Mouse (Mus musculus): ENCODE measurements at regions not wholly inside any gene's neighbourhood (a gene's known extent, or its start where the extent isn't known, plus 50 kb on each side); places are given as distances from the start of the nearest gene placed in this dataset.

DNA sequence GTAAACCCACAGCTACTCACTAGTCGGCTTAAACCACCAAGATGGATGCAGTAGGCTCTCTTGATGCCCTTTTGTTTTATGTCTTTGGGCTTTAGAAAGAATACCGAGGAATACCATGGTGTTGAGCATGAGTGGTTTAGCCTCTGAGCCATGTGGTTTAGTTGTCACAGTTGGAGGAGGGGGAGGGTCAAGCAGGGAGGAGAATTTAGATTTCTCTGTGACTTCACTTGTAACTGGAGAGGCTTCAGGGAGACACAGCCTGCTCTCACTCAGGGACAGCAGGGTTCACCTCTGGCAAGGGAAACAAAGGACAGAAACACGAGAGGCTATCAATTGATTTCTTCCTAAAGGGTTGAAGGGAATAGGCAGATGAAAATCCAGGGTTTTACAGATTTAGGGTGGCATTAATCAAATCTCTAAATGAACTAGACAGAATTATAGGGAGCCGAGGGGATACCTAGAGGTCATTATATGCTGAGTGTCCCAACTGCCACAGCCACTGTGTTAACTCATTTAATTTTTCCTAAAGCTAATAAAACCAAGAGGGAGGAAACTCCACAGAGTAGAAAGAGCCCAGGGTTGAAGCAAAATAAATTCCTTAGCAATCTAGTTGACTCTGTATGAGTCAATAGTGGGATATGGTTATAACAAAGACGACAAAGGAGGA lies 2113.7 kb upstream of the 5930422O12Rik start:
- no peak for ATAC-seq (ENCODE audit: insufficient number of reproducible peaks, insufficient read depth, low FRiP score, low read depth)
- 53% methylated on average over 5 of the region's 5 CpGs for WGBS

DNA sequence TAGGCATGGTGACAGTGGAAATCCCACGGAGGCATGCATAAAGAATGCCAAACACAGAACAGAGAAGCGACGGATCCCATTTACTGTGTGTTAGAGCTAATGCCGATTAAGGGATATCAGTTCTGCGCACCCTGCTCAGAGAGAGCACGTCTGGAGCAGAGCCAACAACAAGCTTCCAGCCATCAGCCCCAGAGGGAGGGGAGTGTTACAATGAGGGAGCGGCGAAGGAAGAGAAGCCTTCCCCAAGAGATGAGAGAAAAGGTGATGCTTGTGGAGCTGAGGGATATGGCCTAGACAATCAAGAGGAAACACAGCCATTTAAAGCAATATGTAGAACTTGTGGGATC lies 2113.2 kb upstream of the 5930422O12Rik start:
- Histone ChIP-seq H3K9ac (replicated peaks; ENCODE audit: low read depth, low read length) (no peak overlapping the region), H3K4me3 (ENCODE audit: low read depth, low read length) (no peak overlapping the region), H3K4me1 (ENCODE audit: control insufficient read depth, insufficient read depth, low read length) (no peaks in the 10 kb centered on the region), H3K9me3 (ENCODE audit: control insufficient read depth, low read depth, low read length) (no peaks in the 10 kb centered on the region), H3K4me2 (replicated peaks; ENCODE audit: low read depth, low read length) (no peak overlapping the region), H3K36me3 (ENCODE audit: control insufficient read depth, insufficient read depth, low read length) (no peaks in the 10 kb centered on the region), H3K27ac (ENCODE audit: low read length) (no peak overlapping the region), H3K27me3 (ENCODE audit: control insufficient read depth, insufficient read depth, low read length) (no peaks in the 10 kb centered on the region)
- WGBS = 51% methylated on average over 8 of the region's 8 CpGs
- ATAC-seq (ENCODE audit: insufficient number of reproducible peaks, insufficient read depth, low FRiP score, low read depth) = no peak

More for the DNA sequence above, 2113.7 kb upstream of the 5930422O12Rik start:
- Histone ChIP-seq H3K4me2 (replicated peaks; ENCODE audit: low read depth, low read length) (no peak overlapping the region), H3K9me3 (ENCODE audit: control insufficient read depth, low read depth, low read length) (no peaks in the 10 kb centered on the region), H3K36me3 (ENCODE audit: control insufficient read depth, insufficient read depth, low read length) (no peaks in the 10 kb centered on the region), H3K4me1 (ENCODE audit: control insufficient read depth, insufficient read depth, low read length) (no peaks in the 10 kb centered on the region), H3K4me3 (ENCODE audit: low read depth, low read length) (no peak overlapping the region), H3K27ac (ENCODE audit: low read length) (no peak overlapping the region), H3K9ac (replicated peaks; ENCODE audit: low read depth, low read length) (no peak overlapping the region), H3K27me3 (ENCODE audit: control insufficient read depth, insufficient read depth, low read length) (no peaks in the 10 kb centered on the region)

DNA sequence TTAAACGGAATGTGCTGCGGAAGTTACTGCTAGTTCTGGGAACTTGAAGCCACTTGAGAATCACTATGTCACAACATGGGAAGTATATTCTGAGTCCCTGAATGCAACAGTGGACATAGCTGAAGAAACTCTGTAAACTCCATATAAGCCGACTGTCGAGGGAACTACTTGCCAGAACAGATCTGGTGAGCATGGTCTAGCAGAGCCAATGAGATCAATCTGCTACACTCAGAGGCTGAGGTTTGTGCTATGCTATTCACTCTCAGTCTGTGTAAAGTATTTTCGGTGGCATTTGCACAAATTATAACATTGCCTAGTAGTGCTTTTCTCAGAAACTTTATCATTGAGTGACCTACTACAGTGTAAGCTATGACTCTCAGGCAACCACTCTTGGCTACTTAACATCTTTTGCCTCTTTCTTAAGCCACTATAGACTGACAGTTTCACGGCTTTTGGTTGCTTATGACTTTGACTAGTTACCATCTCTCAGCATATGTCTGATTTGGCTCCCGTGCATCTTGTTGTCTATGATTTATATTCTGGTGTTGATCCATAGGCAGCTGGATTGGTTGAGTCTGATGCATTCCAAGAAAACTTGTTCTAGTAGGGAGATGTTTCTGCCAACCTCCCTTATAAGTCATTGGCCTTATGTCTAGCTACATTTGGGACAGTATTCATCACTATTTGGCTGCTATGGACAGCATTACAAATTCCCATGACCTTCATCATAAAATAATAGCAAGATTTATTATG lies 2094.8 kb upstream of the 5930422O12Rik start:
- Histone ChIP-seq H3K4me1 (ENCODE audit: control insufficient read depth, insufficient read depth, low read length) (no peaks in the 10 kb centered on the region), H3K36me3 (ENCODE audit: control insufficient read depth, insufficient read depth, low read length) (no peaks in the 10 kb centered on the region), H3K9ac (replicated peaks; ENCODE audit: low read depth, low read length) (no peak overlapping the region), H3K4me2 (replicated peaks; ENCODE audit: low read depth, low read length) (no peak overlapping the region), H3K4me3 (ENCODE audit: low read depth, low read length) (no peak overlapping the region), H3K27me3 (ENCODE audit: control insufficient read depth, insufficient read depth, low read length) (no peaks in the 10 kb centered on the region), H3K9me3 (ENCODE audit: control insufficient read depth, low read depth, low read length) (no peaks in the 10 kb centered on the region), H3K27ac (ENCODE audit: low read length) (no peak overlapping the region)
- 89% methylated on average over 7 of the region's 7 CpGs for WGBS
- ATAC-seq (ENCODE audit: insufficient number of reproducible peaks, insufficient read depth, low FRiP score, low read depth) = no peak

DNA sequence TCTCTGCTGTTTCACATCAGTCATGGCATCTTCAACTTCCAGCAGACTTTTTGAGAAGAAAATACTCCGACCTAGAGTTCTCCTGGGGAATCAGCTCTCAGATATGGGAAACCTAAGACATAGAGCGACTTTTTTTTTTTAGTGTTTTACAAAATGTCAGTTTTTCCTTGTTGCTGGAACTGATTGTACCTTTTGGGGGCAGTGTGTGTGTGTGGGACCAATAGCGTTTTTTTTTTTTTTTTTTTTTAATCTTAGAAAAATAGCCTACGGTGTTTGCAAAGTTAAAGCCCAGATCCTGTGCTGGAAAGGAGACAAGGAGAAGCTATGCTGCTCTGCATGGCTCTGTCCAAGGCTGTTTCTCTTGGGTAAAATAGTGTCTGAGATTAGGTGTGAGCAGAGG lies 2080.0 kb upstream of the 5930422O12Rik start:
- H3K9ac ChIP-seq (replicated peaks; ENCODE audit: low read depth, low read length) = no peak overlapping the region
- H3K4me3 ChIP-seq (ENCODE audit: low read depth, low read length) = no peak overlapping the region
- H3K4me2 ChIP-seq (replicated peaks; ENCODE audit: low read depth, low read length) = no peak overlapping the region
- H3K4me1 ChIP-seq (ENCODE audit: control insufficient read depth, insufficient read depth, low read length) = no peaks in the 10 kb centered on the region
- no peak for ATAC-seq (ENCODE audit: insufficient number of reproducible peaks, insufficient read depth, low FRiP score, low read depth)
- H3K36me3 ChIP-seq (ENCODE audit: control insufficient read depth, insufficient read depth, low read length) = no peaks in the 10 kb centered on the region
- 70% methylated on average over 4 of the region's 4 CpGs for WGBS
- no peaks in the 10 kb centered on the region for H3K27me3 ChIP-seq (ENCODE audit: control insufficient read depth, insufficient read depth, low read length)
- no peaks in the 10 kb centered on the region for H3K9me3 ChIP-seq (ENCODE audit: control insufficient read depth, low read depth, low read length)
- no peak overlapping the region for H3K27ac ChIP-seq (ENCODE audit: low read length)

DNA sequence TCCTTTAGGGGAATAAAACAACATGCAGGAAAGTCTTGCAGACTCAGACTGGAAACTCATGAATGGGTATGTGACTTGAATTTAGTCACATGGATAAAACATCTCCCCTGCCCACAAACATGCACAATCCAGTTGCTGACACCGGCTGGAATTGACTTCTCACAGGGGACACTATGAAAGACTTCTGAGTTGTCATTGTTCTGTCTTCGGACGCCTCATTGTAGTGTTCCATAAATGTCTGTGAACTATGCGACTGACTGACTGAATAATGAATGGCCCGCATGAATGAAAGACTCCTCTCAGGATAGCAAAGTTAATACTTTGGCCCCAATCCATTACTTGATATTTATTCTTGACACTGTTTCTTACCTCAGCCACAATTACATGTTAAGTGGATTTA lies 2058.9 kb upstream of the 5930422O12Rik start:
- H3K4me2 ChIP-seq (replicated peaks; ENCODE audit: low read depth, low read length) = no peak overlapping the region
- H3K27me3 ChIP-seq (ENCODE audit: control insufficient read depth, insufficient read depth, low read length) = no peaks in the 10 kb centered on the region
- H3K27ac ChIP-seq (ENCODE audit: low read length) = no peak overlapping the region
- no peaks in the 10 kb centered on the region for H3K36me3 ChIP-seq (ENCODE audit: control insufficient read depth, insufficient read depth, low read length)
- no peak overlapping the region for H3K4me3 ChIP-seq (ENCODE audit: low read depth, low read length)
- no peaks in the 10 kb centered on the region for H3K4me1 ChIP-seq (ENCODE audit: control insufficient read depth, insufficient read depth, low read length)
- 81% methylated on average over 5 of the region's 5 CpGs for WGBS
- H3K9me3 ChIP-seq (ENCODE audit: control insufficient read depth, low read depth, low read length) = no peaks in the 10 kb centered on the region
- ATAC-seq (ENCODE audit: insufficient number of reproducible peaks, insufficient read depth, low FRiP score, low read depth) = no peak
- no peak overlapping the region for H3K9ac ChIP-seq (replicated peaks; ENCODE audit: low read depth, low read length)

DNA sequence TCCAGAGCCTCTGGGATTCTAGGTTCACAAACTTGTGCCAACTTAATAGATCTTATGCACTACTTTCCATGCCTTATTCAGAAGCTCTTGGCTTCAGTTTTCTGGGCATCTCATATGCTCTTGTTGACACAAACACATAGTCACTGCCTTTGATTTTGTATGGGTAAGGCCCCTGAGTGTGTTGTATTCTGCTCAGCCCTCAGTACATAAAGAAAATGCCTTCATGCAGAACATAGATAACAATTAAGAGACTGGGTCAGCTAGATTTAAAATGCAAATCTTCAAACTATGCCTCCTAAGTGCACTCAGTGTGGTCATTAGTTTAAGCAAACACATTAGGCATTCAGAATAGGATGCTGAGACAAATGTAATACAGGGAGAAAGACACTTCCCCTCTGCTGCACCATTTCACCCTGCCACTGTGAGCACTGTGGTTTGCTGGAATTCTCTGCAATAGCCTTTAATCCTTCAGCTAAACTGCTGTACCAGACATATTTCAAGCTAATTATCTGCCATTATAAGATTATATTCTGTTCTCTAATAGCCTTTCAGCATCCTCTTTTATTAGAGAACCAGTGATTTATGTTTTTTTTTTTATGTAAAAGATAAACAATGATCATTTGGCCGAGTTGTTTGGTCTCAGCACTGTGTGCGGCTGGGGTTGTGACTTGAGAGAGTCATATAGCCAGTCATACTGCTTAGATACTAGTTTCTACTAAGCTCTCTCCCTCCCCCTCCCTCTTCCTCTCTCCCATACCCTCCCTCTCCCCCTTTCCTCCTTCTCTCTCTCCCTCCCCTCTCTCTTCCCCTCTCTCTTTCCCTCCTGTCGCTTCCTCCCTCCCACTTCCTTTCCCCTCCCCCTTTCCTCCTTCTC lies 2058.1 kb upstream of the 5930422O12Rik start:
- H3K4me2 ChIP-seq (replicated peaks; ENCODE audit: low read depth, low read length) = no peak overlapping the region
- H3K4me1 ChIP-seq (ENCODE audit: control insufficient read depth, insufficient read depth, low read length) = no peaks in the 10 kb centered on the region
- no peak overlapping the region for H3K4me3 ChIP-seq (ENCODE audit: low read depth, low read length)
- H3K9ac ChIP-seq (replicated peaks; ENCODE audit: low read depth, low read length) = no peak overlapping the region
- no peaks in the 10 kb centered on the region for H3K36me3 ChIP-seq (ENCODE audit: control insufficient read depth, insufficient read depth, low read length)
- 22% methylated on average over 3 of the region's 3 CpGs for WGBS
- H3K27ac ChIP-seq (ENCODE audit: low read length) = no peak overlapping the region
- no peaks in the 10 kb centered on the region for H3K27me3 ChIP-seq (ENCODE audit: control insufficient read depth, insufficient read depth, low read length)
- no peak for ATAC-seq (ENCODE audit: insufficient number of reproducible peaks, insufficient read depth, low FRiP score, low read depth)
- no peaks in the 10 kb centered on the region for H3K9me3 ChIP-seq (ENCODE audit: control insufficient read depth, low read depth, low read length)

DNA sequence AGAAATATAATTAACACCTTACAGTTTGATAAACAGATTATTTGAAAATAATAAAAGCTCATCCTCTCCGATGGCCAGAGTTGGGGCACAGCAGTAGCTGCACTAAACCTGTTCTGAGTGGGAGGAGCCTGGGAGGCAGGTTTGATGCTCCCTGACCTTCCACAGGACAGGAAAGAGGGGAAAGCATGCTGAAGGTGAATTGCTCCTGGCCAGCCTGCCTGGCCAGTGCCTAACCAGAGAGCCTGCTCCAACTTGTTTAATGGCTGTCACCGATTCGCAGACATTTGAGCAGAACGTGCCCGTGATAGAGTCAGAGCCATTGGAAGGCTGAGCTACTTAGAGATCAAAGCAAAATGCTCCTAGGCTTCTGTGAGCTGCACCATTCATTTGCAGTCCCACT lies 2056.9 kb upstream of the 5930422O12Rik start:
- no peaks in the 10 kb centered on the region for H3K4me1 ChIP-seq (ENCODE audit: control insufficient read depth, insufficient read depth, low read length)
- no peak overlapping the region for H3K4me3 ChIP-seq (ENCODE audit: low read depth, low read length)
- no peak for ATAC-seq (ENCODE audit: insufficient number of reproducible peaks, insufficient read depth, low FRiP score, low read depth)
- no peaks in the 10 kb centered on the region for H3K9me3 ChIP-seq (ENCODE audit: control insufficient read depth, low read depth, low read length)
- H3K4me2 ChIP-seq (replicated peaks; ENCODE audit: low read depth, low read length) = no peak overlapping the region
- no peak overlapping the region for H3K27ac ChIP-seq (ENCODE audit: low read length)
- no peaks in the 10 kb centered on the region for H3K27me3 ChIP-seq (ENCODE audit: control insufficient read depth, insufficient read depth, low read length)
- H3K36me3 ChIP-seq (ENCODE audit: control insufficient read depth, insufficient read depth, low read length) = no peaks in the 10 kb centered on the region
- H3K9ac ChIP-seq (replicated peaks; ENCODE audit: low read depth, low read length) = no peak overlapping the region
- WGBS = 78% methylated on average over 5 of the region's 5 CpGs

DNA sequence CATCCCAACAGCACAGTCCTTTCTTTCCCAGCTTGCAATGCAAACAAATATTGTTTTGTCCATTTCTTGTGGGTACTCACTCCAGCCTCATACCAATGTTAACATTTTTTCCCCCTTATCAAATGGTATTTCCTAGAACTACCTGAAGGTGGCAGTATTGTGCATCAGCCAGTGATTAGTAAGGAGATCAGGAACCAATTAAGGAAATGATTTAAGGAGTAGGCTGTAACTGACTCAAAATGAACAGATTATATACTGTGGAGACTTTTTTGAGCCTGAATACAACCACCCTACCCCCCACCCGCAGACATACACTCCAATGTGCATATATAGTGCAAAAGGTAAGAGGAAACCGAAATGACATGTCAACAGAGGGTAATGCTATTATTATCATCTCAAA lies 2056.1 kb upstream of the 5930422O12Rik start:
- no peaks in the 10 kb centered on the region for H3K27me3 ChIP-seq (ENCODE audit: control insufficient read depth, insufficient read depth, low read length)
- H3K4me1 ChIP-seq (ENCODE audit: control insufficient read depth, insufficient read depth, low read length) = no peaks in the 10 kb centered on the region
- no peak overlapping the region for H3K4me3 ChIP-seq (ENCODE audit: low read depth, low read length)
- H3K27ac ChIP-seq (ENCODE audit: low read length) = no peak overlapping the region
- H3K36me3 ChIP-seq (ENCODE audit: control insufficient read depth, insufficient read depth, low read length) = no peaks in the 10 kb centered on the region
- H3K9ac ChIP-seq (replicated peaks; ENCODE audit: low read depth, low read length) = no peak overlapping the region
- no peaks in the 10 kb centered on the region for H3K9me3 ChIP-seq (ENCODE audit: control insufficient read depth, low read depth, low read length)
- WGBS = 77% methylated on average over 2 of the region's 2 CpGs
- ATAC-seq (ENCODE audit: insufficient number of reproducible peaks, insufficient read depth, low FRiP score, low read depth) = no peak
- no peak overlapping the region for H3K4me2 ChIP-seq (replicated peaks; ENCODE audit: low read depth, low read length)

Measured in stomach, embryonic 14.5 days (tissue).